7 mouse cellular contexts compared by ENCODE assay signal in the genomic region with DNA sequence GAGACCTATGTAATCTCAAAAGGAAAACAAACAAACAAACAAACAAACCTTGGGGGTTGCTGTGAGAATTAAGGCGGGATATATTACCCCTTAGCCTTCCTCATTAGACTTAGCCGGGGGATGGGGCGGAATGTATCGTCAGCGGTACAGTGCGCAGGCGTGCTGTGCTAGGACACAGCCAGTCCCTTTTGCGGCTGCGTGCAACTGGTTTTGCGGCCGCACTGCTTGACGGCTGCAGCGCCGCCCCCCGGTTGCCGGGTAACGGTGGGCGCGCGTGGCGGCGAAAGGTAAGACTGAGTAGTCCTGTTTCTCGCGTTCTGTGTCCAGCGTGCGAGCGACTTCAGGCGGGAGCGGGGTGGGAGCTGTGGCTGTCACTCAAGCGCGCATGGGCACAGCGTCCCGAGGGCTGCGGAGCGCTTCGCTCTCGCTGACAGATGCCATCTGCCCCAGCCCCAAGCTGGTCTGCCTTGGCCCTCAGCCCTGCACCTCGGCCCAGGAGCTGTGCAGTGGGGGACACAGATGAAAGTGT. TPM values are rescaled to one million over a fixed set of nuclear protein-coding genes. Genes with fewer than 3 reads are reported as not detected.
A peak's percentile ranks its signal among the peaks of the same experiment; 100 is the strongest.
DNase-seq lines count a peak whose midpoint lies in the region; ATAC-seq lines count a peak whose summit lies in the region.

Gene Tsen2 (plus strand): TSS at position 223 of the 529 bp plus-strand sequence.

- H3K27ac ChIP-seq in intestine, embryonic 15.5 days, result peak within 1 kb of the TSS; percentile 86
- H3K27ac ChIP-seq in midbrain, embryonic 10.5 days (replicated peaks), result peak within 1 kb of the TSS; percentile 90

- peak; percentile 94 to 97 for DNase-seq in adrenal gland, adult 18-20 months (ENCODE audit: low spot score in 2 of 2)
- peak; percentile 99 for DNase-seq in embryo, embryonic 11 days
- DNase-seq in gastrocnemius, postnatal 36 days, result peak; percentile 93 to 95
- DNase-seq in left cerebral cortex, postnatal 25 days (ENCODE audit: low spot score in 2 of 2), result peak; percentile 98
- peak; percentile 97 for DNase-seq in midbrain, embryonic 10.5 days (ENCODE audit: low spot score)
- DNase-seq in right cerebral cortex, postnatal 4 days, result peak; percentile 96

- no peaks in the 10 kb centered on the region for H3K27me3 ChIP-seq in intestine, embryonic 15.5 days (replicated peaks)
- no peaks in the 10 kb centered on the region for H3K27me3 ChIP-seq in midbrain, embryonic 10.5 days (ENCODE audit: low read depth, poor library complexity, severe bottlenecking)

- peak; percentile 93 for ATAC-seq in intestine, embryonic 15.5 days

- peak within 1 kb of the TSS; percentile 91 for H3K9ac ChIP-seq in intestine, embryonic 15.5 days

- H3K4me1 ChIP-seq in intestine, embryonic 15.5 days (replicated peaks), result peaks cover 13% of the 10 kb centered on the region
- H3K4me1 ChIP-seq in midbrain, embryonic 10.5 days, result peaks cover 19% of the 10 kb centered on the region

- H3K4me3 ChIP-seq in intestine, embryonic 15.5 days (replicated peaks), result peak within 1 kb of the TSS; percentile 79
- peak within 1 kb of the TSS; percentile 82 for H3K4me3 ChIP-seq in midbrain, embryonic 10.5 days

- WGBS in intestine, embryonic 15.5 days, result under 1% methylated on average over 38 of the region's 38 CpGs
- under 1% methylated on average over 38 of the region's 38 CpGs for WGBS in midbrain, embryonic 10.5 days

- no peaks in the 10 kb centered on the region for H3K9me3 ChIP-seq in intestine, embryonic 15.5 days
- no peaks in the 10 kb centered on the region for H3K9me3 ChIP-seq in midbrain, embryonic 10.5 days (replicated peaks)

- intact Hi-C loops in gastrocnemius, postnatal 36 days (cut with DNase I), result no loop called here
- intact Hi-C loops in left cerebral cortex, postnatal 25 days (cut with DNase I), result no loop called here

- peaks cover 2% of the 10 kb centered on the region; the same call in 1 of the 2 replicates for H3K36me3 ChIP-seq in intestine, embryonic 15.5 days
- H3K36me3 ChIP-seq in midbrain, embryonic 10.5 days, result peaks cover 26% of the 10 kb centered on the region

- H3K4me2 ChIP-seq in intestine, embryonic 15.5 days (replicated peaks), result peak within 1 kb of the TSS; percentile 84

RNA-seq across cellular contexts. Expression of gene Tsen2, which starts in this region (rescaled TPM):
- 1 to 10 TPM; 6.8 to 8.7 TPM for total RNA-seq in adrenal gland, adult 18-20 months (2021)
- 1 to 10 TPM; 5.0 to 5.9 TPM for total RNA-seq in gastrocnemius, postnatal 36 days (2021)
- 26.9 and 27.4 TPM in 2 replicates for polyA plus RNA-seq in intestine, embryonic 15.5 days (2015; fragmentation: Nextera tagmentation; extraction: Ambion mirVana)
- total RNA-seq in left cerebral cortex, postnatal 25 days (2021), result 10 to 100 TPM; 22.0 to 23.2 TPM
- polyA plus RNA-seq in midbrain, embryonic 10.5 days (2016; fragmentation: Nextera tagmentation; extraction: Ambion mirVana), result 36.0 and 37.5 TPM in 2 replicates

Comparison
In these comparisons a context has a peak if more than half of its experiments do, and no peak if none do; other contexts are left out.
1. Peak in every context shown above with its lines: DNase-seq, ATAC-seq, H3K4me3 ChIP-seq and H3K27ac ChIP-seq.